Mouse (Mus musculus) cerebellum, postnatal 4 days (tissue): ENCODE data around the gene Trmt10a.

Experiments
- DNase-seq, 2 experiments: peaks; one replicate each; pipeline ENCODE4 v3.0.0; 2022; ENCODE audit warnings: low spot score in 2 of 2, mixed read lengths in 1 of 2

The Trmt10a gene

DNA sequence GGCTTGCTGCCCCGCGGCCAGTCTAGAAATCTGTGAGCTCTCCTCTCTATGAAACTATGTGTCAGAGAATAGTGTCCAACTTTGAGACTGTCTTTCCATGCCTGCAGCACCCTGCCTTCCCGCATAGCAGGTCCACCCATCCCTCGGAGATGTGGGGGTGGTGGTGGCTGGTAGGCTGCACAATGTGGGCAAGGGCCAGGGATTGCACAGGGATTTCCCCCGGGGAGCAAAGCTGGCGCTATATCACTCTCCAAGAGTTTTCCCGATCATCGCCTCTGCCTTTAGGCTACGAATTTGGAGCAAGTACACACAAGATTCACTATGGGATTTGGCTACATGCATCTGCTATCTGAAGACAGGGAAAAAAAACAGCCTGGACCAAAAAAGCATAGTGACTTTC is 54.3 kb downstream of the Trmt10a start:
- no peak for DNase-seq

DNA sequence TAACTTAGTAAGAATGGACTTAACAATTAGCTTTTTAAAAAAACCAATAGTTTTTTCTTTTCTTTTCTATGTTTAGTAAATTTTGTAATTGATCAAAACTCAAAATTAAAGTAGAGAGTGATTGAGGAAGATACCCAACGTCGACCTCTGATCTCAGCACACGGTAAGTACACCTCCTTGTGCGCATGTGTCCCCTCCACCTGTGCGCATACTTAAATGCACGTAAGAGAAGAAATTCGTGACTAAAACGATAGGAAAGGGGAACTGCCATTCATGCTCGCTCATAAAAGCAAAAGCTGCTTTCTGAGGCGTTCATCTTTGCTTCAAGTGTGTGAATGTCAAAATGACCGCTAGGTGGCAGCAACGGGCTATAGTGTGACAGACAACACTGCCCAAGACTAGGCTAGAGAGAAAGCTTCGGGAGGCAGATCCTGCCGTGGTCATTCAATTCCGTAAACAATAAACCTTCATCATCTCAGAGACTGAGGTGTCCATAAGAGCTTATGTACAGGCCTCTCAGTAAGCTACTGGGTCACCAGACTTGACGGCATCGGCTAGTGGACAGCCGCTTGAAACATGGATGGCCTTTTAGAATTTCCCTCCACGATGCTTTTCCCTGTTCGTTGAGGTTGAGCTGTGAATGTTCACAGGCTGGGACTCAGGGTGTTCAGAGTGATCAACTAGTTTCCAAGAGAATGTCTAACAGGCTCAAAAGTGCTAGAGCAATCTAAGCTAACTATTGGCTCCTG is 54.9 kb downstream of the Trmt10a start:
- DNase-seq, result peak; percentile 86 to 93

DNA sequence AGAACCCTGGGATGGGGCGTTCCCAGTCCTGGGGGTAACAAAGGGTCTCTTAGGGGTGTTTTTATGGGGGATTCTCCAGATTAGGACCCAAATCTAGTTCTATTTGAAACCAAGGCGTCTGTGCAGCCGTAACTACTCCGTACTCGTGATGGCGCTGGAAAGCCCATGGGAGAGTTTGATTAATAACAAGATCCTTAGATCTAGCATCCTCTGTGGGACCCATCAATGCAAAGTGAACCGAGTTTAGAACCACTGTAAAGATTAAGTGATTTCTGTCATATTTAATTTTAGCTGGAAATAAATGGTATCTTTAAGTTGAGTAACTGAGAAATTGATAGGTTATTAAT is 55.4 kb downstream of the Trmt10a start:
- no peak for DNase-seq

DNA sequence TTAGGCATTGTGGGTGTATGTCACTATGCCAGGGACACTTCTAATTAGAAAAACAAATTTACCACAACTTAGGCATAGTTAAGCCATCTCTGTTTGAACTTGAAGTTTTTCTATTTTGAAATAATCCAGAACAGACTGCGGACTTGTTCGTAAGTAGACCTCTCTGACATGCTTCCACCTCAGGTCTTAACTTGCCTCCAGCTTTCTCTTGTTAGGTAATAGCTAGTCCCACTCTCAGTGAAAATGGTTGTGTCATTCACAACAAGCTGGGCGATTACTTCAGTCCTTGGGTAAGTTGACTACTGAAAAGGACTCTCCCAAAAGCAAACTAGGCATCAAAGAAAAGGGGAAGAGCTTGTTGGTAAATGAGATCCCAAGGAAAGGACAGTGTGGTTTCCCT is 65.6 kb downstream of the Trmt10a start:
- DNase-seq, result no peak
